13 mouse cellular contexts compared by ENCODE assay signal in genomic region chr3:129622705-129623104, GRCm38 (mm10).
A peak's percentile ranks its signal among the peaks of the same experiment; 100 is the strongest.
DNase-seq lines count a peak whose midpoint lies in the region; ATAC-seq and TF ChIP-seq lines count a peak whose summit lies in the region.
"Had no signal": no experiment of that assay in that cellular context is flagged by ENCODE, and none has a peak within 500 bp of the region (broad histone marks: within the 10 kb centered on the region; RNA-seq: fewer than 3 reads in every experiment).

No protein-coding gene starts in this region.

- H3K27me3 ChIP-seq in lung, postnatal 0 days (replicated peaks; ENCODE audit: insufficient read depth, low read length), result peaks cover 22% of the 10 kb centered on the region; the same call in 1 of the 2 replicates
- H3K27me3 ChIP-seq in midbrain, embryonic 14.5 days (ENCODE audit: control insufficient read depth, insufficient read depth, low read length), result no peaks in the 10 kb centered on the region
- H3K27me3 ChIP-seq: CH12.LX, Patski had no signal

- peak; percentile 67 for DNase-seq in lung, postnatal 0 days (ENCODE audit: low spot score)
- DNase-seq in lung, postnatal 25 days (ENCODE audit: low spot score), result no peak
- no peak for DNase-seq in midbrain, embryonic 14.5 days
- no peak for DNase-seq in right cerebral cortex, postnatal 4 days
- DNase-seq: cerebellum, adult 11 months; cerebellum, adult 11-12 months; cerebellum, adult 18-20 months had no signal

- ATAC-seq in lung, postnatal 0 days, result no peak
- ATAC-seq in granulocyte monocyte progenitor cell, adult 5-6 weeks (replicated peaks; ENCODE audit: poor library complexity, severe bottlenecking), result peak; percentile 69
- ATAC-seq in megakaryocyte progenitor cell, adult 5-6 weeks (replicated peaks; ENCODE audit: poor library complexity), result peak; percentile 23; the same call in 1 of the 2 replicates
- ATAC-seq in midbrain, embryonic 14.5 days (ENCODE audit: low FRiP score, low TSS enrichment), result no peak
- ATAC-seq: activated CD4-positive, CD25-positive, alpha-beta regulatory T cell, adult 4 months; Patski had no signal

- no peak overlapping the region for H3K4me2 ChIP-seq in lung, postnatal 0 days (replicated peaks; ENCODE audit: low read depth, low read length)
- H3K4me2 ChIP-seq in midbrain, embryonic 14.5 days (ENCODE audit: low read length), result no peak overlapping the region

- no peaks in the 10 kb centered on the region for H3K36me3 ChIP-seq in lung, postnatal 0 days (ENCODE audit: insufficient read depth, low read length)
- no peaks in the 10 kb centered on the region for H3K36me3 ChIP-seq in midbrain, embryonic 14.5 days (ENCODE audit: control insufficient read depth, insufficient read depth, low read length)

- H3K27ac ChIP-seq in lung, postnatal 0 days (ENCODE audit: low read length), result no peak overlapping the region
- no peak overlapping the region for H3K27ac ChIP-seq in midbrain, embryonic 14.5 days (replicated peaks; ENCODE audit: low read depth, low read length)

- H3K9ac ChIP-seq in lung, postnatal 0 days (replicated peaks; ENCODE audit: low read depth), result no peak overlapping the region
- no peak overlapping the region for H3K9ac ChIP-seq in midbrain, embryonic 14.5 days (replicated peaks; ENCODE audit: low read length)

- no peak for TF ChIP-seq EP300 in lung, postnatal 0 days (IDR thresholded peaks at IDR 0.05)

- no peak overlapping the region for H3K4me3 ChIP-seq in lung, postnatal 0 days (ENCODE audit: low read depth, low read length)
- no peak overlapping the region for H3K4me3 ChIP-seq in midbrain, embryonic 14.5 days (replicated peaks; ENCODE audit: low read depth, low read length)

- no peaks in the 10 kb centered on the region for H3K4me1 ChIP-seq in lung, postnatal 0 days (ENCODE audit: insufficient read depth, low read depth, low read length)
- H3K4me1 ChIP-seq in midbrain, embryonic 14.5 days (ENCODE audit: control insufficient read depth, insufficient read depth, low read length), result no peaks in the 10 kb centered on the region

- TF ChIP-seq CTCF in lung, postnatal 0 days (IDR thresholded peaks at IDR 0.05), result no peak

- no peaks in the 10 kb centered on the region for H3K9me3 ChIP-seq in lung, postnatal 0 days (ENCODE audit: low read length)
- no peaks in the 10 kb centered on the region for H3K9me3 ChIP-seq in midbrain, embryonic 14.5 days (ENCODE audit: control insufficient read depth, low read length)
- H3K9me3 ChIP-seq: G1E had no signal

- WGBS in lung, postnatal 0 days, result 95% methylated on average over 5 of the region's 5 CpGs
- 97% methylated on average over 5 of the region's 5 CpGs for WGBS in midbrain, embryonic 14.5 days

Comparison
In these comparisons a context has a peak if more than half of its experiments do, and no peak if none do; other contexts are left out.
1. ATAC-seq: peak in granulocyte monocyte progenitor cell, adult 5-6 weeks (single experiment) and megakaryocyte progenitor cell, adult 5-6 weeks (single experiment); none in lung, postnatal 0 days (single experiment) and midbrain, embryonic 14.5 days (single experiment).